Mouse (Mus musculus): ENCODE measurements at regions not wholly inside any gene's neighbourhood (a gene's known extent, or its start where the extent isn't known, plus 50 kb on each side); places are given as distances from the start of the nearest gene placed in this dataset.
A peak's percentile ranks its signal among the peaks of the same experiment; 100 is the strongest.

GRCm38 (mm10) chr10:17518423-17519175, 204.4 kb upstream of the Cited2 start:
- peak; percentile 9 for DNase-seq (ENCODE audit: low spot score)

DNA sequence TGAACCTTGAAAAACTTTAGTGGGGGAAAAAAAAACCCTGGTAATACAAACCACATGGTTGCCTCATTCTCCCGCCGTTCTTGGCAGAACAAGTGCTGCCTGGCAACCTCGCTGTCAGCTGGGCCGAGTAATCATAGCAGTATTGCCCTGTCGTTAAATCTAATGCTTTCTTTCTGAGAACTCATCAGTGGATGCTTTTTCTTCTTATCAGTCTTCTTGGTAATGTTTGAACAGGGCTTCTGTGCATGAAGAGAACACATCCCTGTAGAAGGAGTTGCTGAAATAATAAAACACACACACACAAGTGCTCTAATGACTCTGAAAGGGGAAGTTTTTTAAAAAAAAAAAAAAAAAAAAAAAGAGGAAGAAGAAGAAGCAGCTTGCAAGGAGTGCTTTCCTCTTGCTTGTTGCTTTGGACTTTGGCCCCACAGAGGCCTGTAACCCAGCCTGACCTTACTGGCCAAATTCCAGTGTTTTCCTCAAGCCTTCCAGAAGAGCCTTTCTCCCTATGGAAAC, 200.9 kb upstream of the Cited2 start:
- DNase-seq (ENCODE audit: low spot score) = peak; percentile 41

GRCm38 (mm10) chr10:17523558-17524328, 199.3 kb upstream of the Cited2 start:
- DNase-seq (ENCODE audit: low spot score) = no peak

GRCm38 (mm10) chr10:17527151-17527737, 195.8 kb upstream of the Cited2 start:
- DNase-seq (ENCODE audit: low spot score) = no peak

- no peak for DNase-seq (ENCODE audit: low spot score)
Measured at GRCm38 (mm10) chr10:17528116-17528515, 194.9 kb upstream of the Cited2 start.

DNA sequence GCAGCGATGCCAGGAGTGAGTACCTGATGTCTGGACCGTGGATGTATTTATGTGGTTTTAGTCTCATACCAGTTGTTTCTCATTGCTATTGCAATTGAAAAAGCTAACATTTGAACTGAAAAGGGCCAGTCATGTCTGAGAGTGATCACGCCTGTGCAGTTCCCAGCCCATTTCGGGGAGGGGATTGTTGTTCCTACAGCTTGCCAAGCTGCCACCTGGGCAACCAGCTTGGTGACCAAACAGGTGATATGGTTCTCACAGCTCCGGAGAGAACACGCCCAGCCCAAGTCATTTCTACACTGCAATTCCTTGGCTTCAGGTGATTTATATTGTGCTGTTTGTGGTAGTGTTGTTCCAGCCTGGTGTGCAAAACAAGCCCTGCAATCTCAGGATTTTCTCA, 194.2 kb upstream of the Cited2 start:
- DNase-seq (ENCODE audit: low spot score) = no peak

DNA sequence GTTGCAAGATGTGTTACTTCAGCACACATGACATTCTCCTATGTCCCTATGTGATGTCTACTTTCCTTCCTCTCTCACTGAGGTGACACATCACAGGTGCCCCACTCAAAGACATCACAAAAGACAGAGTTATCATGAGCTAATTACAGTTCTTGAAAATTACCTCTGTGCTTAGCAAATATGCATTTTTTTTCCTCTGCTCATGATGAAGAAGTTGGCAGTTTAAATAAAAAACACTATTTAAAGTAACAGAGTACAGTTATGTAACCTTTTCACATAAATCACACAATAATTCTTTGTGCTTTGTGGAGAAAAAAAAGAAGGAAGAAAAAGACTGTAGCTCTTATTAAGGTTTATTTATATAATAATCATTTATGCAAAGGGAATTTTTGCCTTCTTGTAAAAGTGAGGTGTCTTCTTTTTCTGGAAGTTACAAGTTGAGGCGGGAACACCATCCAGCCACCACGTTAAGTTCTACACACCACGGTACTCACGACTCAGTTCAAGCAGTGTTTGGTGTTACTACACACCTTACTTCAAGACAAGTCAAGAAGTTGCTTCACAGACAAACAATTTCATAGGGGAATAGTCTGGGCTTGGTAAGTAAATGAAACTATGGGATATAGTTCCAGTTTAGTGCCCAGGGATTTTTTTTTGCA, 193.0 kb upstream of the Cited2 start:
- DNase-seq (ENCODE audit: low spot score) = no peak

- DNase-seq (ENCODE audit: low spot score) = no peak
Measured at GRCm38 (mm10) chr10:17531021-17531420, 192.0 kb upstream of the Cited2 start.

DNA sequence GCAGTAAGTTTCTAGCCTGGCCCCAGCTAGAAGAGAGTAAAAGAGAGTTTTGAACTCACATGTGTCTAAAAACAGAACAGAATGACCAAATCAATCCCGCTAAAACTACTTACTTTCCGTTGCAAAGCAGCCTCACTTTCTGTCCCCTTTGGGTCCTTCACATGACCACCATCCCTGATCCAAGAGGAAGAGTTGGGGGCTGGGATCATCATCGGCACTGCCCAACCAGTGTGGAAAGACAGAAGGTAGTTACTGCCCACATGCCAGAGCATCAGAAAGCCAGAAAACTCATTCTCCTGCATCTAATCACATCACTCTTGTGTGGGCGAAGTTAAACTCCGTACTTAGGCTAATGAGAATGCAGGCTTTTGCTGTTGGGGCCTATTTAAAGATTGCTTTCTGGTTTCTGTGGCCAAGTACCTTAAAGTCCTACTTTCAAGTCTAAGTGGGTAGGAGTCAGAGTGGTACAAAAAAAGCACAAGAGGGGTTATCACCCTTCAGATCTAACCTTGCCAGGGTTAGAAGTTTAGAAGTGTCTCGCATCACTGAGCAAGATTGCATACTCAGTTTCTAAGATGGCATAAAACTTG, 184.0 kb upstream of the Cited2 start:
- no peak for DNase-seq (ENCODE audit: low spot score)

DNA sequence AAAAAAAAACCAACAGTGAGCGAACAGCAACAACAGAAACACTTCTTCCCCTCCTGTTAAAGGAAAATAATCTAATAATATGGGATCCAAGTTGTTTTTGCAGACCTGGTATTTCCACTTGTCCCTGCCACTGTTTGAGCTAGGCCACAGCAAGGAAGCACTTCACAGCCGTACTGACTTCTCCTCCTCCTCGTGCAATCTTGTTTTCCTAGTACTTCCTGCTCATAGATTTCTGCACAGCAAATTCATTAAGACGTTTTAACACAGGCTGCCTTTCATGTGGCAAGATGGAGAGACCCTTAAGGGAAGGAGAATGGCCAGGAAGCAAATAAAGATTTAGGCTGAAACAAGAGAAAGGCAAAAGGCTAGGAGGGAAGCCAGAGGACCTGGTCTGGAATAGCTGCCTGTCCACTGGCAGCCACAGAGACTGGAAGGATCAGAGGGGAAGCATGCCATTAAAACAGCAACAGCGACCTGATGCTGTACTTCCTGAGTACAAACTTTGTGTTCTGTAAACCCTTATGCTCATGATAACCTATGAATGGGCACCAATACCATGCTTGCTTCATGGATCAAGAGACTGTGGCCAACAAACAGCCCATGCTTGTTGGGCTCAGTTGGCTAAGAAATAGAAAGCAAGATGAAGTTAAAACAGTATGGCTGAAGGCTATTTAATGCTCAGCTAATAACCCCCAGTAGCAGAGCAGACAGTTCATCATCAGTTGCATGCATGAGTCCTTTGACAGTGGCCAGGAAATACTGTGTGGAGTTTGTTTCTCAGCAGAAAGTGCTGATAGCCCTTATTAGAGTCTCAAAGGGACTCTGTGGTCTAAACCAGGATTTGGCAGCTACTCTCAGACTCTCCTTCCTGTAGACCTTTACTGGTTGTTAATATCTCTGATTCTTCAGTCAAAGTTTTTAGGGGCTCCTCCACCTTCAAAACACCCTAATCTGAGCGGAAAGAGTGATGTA, 182.3 kb upstream of the Cited2 start:
- DNase-seq (ENCODE audit: low spot score) = no peak

DNA sequence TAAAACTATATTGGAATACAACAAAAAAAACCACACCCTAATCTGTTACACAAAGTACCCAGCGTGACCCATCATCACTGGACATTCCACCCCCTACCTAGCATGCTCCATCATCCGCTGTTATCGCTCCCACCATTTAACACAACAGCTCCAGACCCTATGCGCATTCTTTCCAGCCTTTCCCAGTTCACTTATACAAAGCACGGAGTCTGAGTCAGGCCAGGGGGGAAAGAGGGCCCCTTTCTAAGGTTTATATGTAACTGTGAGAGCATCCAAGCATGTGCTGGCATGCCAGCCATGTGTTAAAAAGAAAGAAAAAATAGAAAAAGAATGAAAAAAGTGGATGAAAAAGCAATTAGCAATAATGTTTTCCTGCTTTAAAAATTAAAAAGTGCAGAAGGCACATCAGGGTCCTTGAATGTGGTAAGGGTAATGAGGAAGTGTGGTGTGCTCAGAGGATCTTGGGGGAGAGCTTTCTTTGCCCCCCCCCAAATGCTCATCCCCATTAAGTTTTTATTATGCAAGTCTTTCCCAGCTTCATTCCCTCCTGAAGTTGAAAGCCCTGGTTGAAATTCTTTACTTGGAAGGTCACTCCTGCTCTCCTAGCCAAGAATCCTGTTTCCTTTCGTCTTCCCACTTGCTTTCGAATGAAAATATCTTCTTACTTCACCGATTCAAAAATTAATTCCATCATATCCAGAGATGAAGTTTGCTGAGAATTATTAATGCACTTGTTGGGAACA, 180.7 kb upstream of the Cited2 start:
- no peak for DNase-seq (ENCODE audit: low spot score)

- no peak for DNase-seq (ENCODE audit: low spot score)
Measured at GRCm38 (mm10) chr10:17542847-17543421, 180.1 kb upstream of the Cited2 start.

DNA sequence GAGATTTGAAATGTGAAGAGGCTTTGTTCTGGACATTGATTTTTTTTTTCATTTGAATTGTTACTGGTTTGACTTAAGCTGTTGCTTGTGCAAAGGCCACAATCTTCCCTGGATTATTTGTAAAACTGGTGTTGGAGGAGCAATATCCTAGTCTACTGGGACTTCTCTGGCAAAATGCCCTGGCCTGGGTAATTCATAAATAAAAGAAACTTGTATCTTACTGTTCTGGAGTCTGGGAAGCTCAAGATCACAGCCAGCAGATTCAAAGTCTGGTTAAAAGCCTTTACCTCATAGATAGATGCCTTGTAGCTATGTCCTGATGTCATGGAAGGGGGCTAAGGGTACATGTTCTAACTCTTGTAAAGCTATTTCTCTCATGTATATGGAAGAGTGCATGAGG, 177.7 kb upstream of the Cited2 start:
- no peak for DNase-seq (ENCODE audit: low spot score)

- DNase-seq (ENCODE audit: low spot score) = no peak
Measured at GRCm38 (mm10) chr10:17547986-17548385, 175.0 kb upstream of the Cited2 start.

DNA sequence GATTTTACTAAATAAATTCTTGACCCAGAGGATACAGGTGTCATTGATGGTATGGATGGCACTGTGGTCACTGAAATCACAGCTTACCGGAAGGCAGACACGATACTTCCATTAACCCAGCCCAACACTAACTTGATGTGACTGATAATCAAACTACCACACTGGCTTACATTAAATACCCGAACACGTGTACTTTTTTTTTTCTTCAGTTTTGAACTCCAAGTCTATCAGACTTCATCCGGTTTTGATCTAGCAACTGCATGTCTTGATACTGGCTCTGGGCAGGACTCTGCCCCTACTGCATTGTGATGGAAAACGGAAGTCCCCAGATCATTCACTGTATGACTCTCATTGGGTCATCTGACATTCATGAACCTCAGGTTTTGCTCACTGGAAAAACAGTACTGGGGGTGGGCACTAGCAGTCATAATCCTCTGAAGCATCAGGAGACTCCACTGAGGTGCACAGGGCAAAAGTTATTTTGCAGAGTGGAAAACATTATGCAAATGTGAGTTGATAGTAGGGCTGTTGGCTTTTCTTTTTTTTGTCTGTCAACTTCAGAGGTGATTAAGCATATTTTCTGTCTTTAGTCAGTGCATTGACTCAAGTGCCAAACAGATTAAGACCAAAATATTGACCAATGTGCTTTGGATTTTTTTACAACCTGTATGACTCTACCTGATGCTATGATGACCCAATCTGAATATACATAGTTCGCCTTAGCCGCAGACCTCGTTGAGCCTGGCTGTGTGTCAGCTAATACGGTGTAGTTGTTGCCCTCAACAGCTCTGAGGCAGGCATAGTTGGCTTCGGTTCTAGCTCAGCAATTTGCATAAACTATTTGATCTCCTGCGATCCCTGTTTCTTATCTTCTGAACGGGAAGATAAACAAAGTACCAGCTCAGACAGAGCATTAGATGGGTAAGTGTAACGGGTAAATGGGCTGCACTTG, 174.1 kb upstream of the Cited2 start:
- no peak for DNase-seq (ENCODE audit: low spot score)

DNA sequence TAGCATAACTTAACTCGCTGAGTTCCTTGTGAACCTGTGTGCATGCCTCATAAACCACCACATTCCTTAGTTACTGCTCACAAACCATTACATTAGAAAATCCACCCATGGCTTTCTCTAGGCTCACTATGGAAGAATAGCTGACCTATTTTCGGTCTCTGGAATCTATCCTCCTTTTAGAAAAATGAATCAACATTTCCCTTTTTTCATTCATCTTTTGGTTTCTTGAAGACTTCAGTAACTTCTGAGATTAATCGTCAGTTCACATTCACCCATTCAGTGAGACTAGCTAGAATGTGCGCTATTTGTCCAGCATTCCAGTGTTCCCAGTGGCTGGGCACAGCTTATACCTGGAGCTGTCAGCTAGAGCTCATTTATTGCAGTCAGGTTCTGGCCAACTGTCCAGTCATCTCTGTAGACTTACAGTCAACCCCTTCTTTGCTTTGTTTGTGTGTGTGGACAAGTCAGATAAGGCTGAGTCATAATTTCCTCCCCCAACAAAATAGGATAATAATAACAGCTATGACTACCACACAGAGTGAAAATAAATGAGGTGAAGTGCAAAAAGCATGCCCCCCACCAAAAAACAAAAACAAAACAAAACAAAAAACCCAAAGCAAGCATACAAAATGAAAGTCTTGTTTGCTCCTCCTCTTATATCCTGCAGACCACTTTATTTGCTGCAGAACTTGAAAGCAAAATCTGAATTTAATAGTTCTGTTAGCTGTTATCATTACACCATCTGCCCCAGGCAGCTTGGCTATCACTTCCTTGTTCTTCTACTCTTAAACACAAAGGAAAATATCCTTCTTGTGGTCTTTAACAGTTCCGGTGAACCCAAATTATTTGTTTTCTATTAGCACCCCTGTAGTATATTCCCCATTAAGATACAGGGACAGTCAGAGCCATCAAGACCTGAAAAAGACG, 173.0 kb upstream of the Cited2 start:
- DNase-seq (ENCODE audit: low spot score) = no peak

GRCm38 (mm10) chr10:17550638-17551013, 172.4 kb upstream of the Cited2 start:
- no peak for DNase-seq (ENCODE audit: low spot score)
